In genomic region chr11:66524251-66524650, GRCm38 (mm10) we compare ENCODE assay signal across 16 mouse cellular contexts. TPM values are rescaled to one million over a fixed set of nuclear protein-coding genes. Genes with fewer than 3 reads are reported as not detected.
A peak's percentile ranks its signal among the peaks of the same experiment; 100 is the strongest.
DNase-seq lines count a peak whose midpoint lies in the region; ATAC-seq and TF ChIP-seq lines count a peak whose summit lies in the region.
"Had no signal": no experiment of that assay in that cellular context is flagged by ENCODE, and none has a peak within 500 bp of the region (broad histone marks: within the 10 kb centered on the region; RNA-seq: fewer than 3 reads in every experiment).

No protein-coding gene starts in this region.

- no peak overlapping the region for H3K9ac ChIP-seq in midbrain, embryonic 12.5 days (replicated peaks)
- no peak overlapping the region for H3K9ac ChIP-seq in midbrain, embryonic 11.5 days (ENCODE audit: low read length)
- 0 out of 2 replicates have a peak overlapping the region, but pooled peaks have one; percentile 14 for H3K9ac ChIP-seq in forebrain, postnatal 0 days
- H3K9ac ChIP-seq in hindbrain, embryonic 16.5 days (ENCODE audit: low read depth, low read length), result no peak overlapping the region; the same call in 1 of the 2 replicates
- H3K9ac ChIP-seq in neural tube, embryonic 13.5 days, result peak overlapping the region; percentile 41
- H3K9ac ChIP-seq: lung, embryonic 14.5 days had no signal

- WGBS in midbrain, embryonic 12.5 days, result 52% methylated on average over 4 of the region's 4 CpGs
- WGBS in midbrain, embryonic 11.5 days, result 52% methylated on average over 4 of the region's 4 CpGs
- 47% methylated on average over 4 of the region's 4 CpGs for WGBS in forebrain, postnatal 0 days
- WGBS in hindbrain, embryonic 16.5 days, result 30% methylated on average over 4 of the region's 4 CpGs
- WGBS in neural tube, embryonic 13.5 days, result 36% methylated on average over 4 of the region's 4 CpGs

- no peaks in the 10 kb centered on the region for H3K9me3 ChIP-seq in midbrain, embryonic 12.5 days
- H3K9me3 ChIP-seq in midbrain, embryonic 11.5 days (ENCODE audit: control insufficient read depth, low read length), result no peaks in the 10 kb centered on the region
- no peaks in the 10 kb centered on the region for H3K9me3 ChIP-seq in forebrain, postnatal 0 days (ENCODE audit: low read length)
- H3K9me3 ChIP-seq in hindbrain, embryonic 16.5 days (ENCODE audit: control insufficient read depth, low read length), result no peaks in the 10 kb centered on the region
- H3K9me3 ChIP-seq in neural tube, embryonic 13.5 days, result no peaks in the 10 kb centered on the region

- H3K4me2 ChIP-seq in midbrain, embryonic 12.5 days (replicated peaks), result peak overlapping the region; percentile 84
- no peak overlapping the region for H3K4me2 ChIP-seq in midbrain, embryonic 11.5 days
- peak overlapping the region; percentile 93 for H3K4me2 ChIP-seq in forebrain, postnatal 0 days (ENCODE audit: low read depth)
- peak overlapping the region; percentile 86 for H3K4me2 ChIP-seq in hindbrain, embryonic 16.5 days (ENCODE audit: low read length)
- peak overlapping the region; percentile 72 for H3K4me2 ChIP-seq in neural tube, embryonic 13.5 days
- H3K4me2 ChIP-seq: liver, embryonic 11.5 days had no signal

- H3K4me1 ChIP-seq in midbrain, embryonic 12.5 days, result 0 out of 2 replicates have a peak, but pooled peaks cover 13% of the 10 kb centered on the region
- H3K4me1 ChIP-seq in midbrain, embryonic 11.5 days (ENCODE audit: control insufficient read depth, insufficient read depth, low read length), result no peaks in the 10 kb centered on the region
- H3K4me1 ChIP-seq in forebrain, postnatal 0 days (ENCODE audit: insufficient read depth), result 0 out of 2 replicates have a peak, but pooled peaks cover 4% of the 10 kb centered on the region
- peaks cover 15% of the 10 kb centered on the region; the same call in 1 of the 2 replicates for H3K4me1 ChIP-seq in hindbrain, embryonic 16.5 days (ENCODE audit: control insufficient read depth, insufficient read depth, low read depth, low read length)
- H3K4me1 ChIP-seq in neural tube, embryonic 13.5 days (replicated peaks), result peaks cover 49% of the 10 kb centered on the region

- no peak for TF ChIP-seq CTCF in forebrain, postnatal 0 days (IDR thresholded peaks at IDR 0.05; ENCODE audit: low read depth)

- peak overlapping the region; percentile 13 for H3K4me3 ChIP-seq in midbrain, embryonic 12.5 days
- no peak overlapping the region for H3K4me3 ChIP-seq in midbrain, embryonic 11.5 days (ENCODE audit: low read depth, low read length)
- H3K4me3 ChIP-seq in forebrain, postnatal 0 days (ENCODE audit: low read depth, low read length), result peak overlapping the region; percentile 70
- peak overlapping the region; percentile 76 for H3K4me3 ChIP-seq in hindbrain, embryonic 16.5 days (ENCODE audit: low read length)
- H3K4me3 ChIP-seq in neural tube, embryonic 13.5 days, result peak overlapping the region; percentile 60

- H3K36me3 ChIP-seq in midbrain, embryonic 12.5 days, result no peaks in the 10 kb centered on the region
- no peaks in the 10 kb centered on the region for H3K36me3 ChIP-seq in midbrain, embryonic 11.5 days (ENCODE audit: control insufficient read depth, insufficient read depth, low read length)
- no peaks in the 10 kb centered on the region for H3K36me3 ChIP-seq in forebrain, postnatal 0 days (ENCODE audit: insufficient read depth)
- no peaks in the 10 kb centered on the region for H3K36me3 ChIP-seq in hindbrain, embryonic 16.5 days (ENCODE audit: control insufficient read depth, insufficient read depth, low read length)
- no peaks in the 10 kb centered on the region for H3K36me3 ChIP-seq in neural tube, embryonic 13.5 days

- peaks cover 72% of the 10 kb centered on the region for H3K27me3 ChIP-seq in midbrain, embryonic 12.5 days
- peaks cover 48% of the 10 kb centered on the region for H3K27me3 ChIP-seq in midbrain, embryonic 11.5 days (ENCODE audit: control insufficient read depth, insufficient read depth, low read length)
- H3K27me3 ChIP-seq in forebrain, postnatal 0 days (ENCODE audit: insufficient read depth, low read length), result peaks cover 12% of the 10 kb centered on the region; the same call in 1 of the 2 replicates
- peaks cover 10% of the 10 kb centered on the region for H3K27me3 ChIP-seq in hindbrain, embryonic 16.5 days (replicated peaks; ENCODE audit: control insufficient read depth, insufficient read depth, low read length)
- H3K27me3 ChIP-seq in neural tube, embryonic 13.5 days, result peaks cover 68% of the 10 kb centered on the region

- DNase-seq in midbrain, embryonic 11.5 days (ENCODE audit: low spot score, missing footprints), result no peak
- no peak for DNase-seq in forebrain, postnatal 0 days
- no peak for DNase-seq in urinary bladder, postnatal 25 days (ENCODE audit: low spot score)
- DNase-seq: adrenal gland, postnatal 10 days; cerebellum, adult 8-10 months; embryo, embryonic 11 days; kidney, adult 9 months; lung, embryonic 14.5 days; right cerebral cortex, postnatal 4 days; thymus, adult 18-20 months had no signal

- no peak for ATAC-seq in midbrain, embryonic 12.5 days (ENCODE audit: low FRiP score, low read depth)
- no peak for ATAC-seq in midbrain, embryonic 11.5 days (ENCODE audit: low FRiP score)
- ATAC-seq in forebrain, postnatal 0 days, result no peak
- no peak for ATAC-seq in hindbrain, embryonic 16.5 days
- no peak for ATAC-seq in neural tube, embryonic 13.5 days (ENCODE audit: low read depth)
- ATAC-seq in megakaryocyte progenitor cell, adult 5-6 weeks (replicated peaks; ENCODE audit: poor library complexity), result no peak

- no peak overlapping the region for H3K27ac ChIP-seq in midbrain, embryonic 12.5 days (replicated peaks)
- no peak overlapping the region for H3K27ac ChIP-seq in midbrain, embryonic 11.5 days (ENCODE audit: low read depth, low read length)
- no peak overlapping the region for H3K27ac ChIP-seq in forebrain, postnatal 0 days (ENCODE audit: low read depth, low read length)
- no peak overlapping the region; the same call in 1 of the 2 replicates for H3K27ac ChIP-seq in hindbrain, embryonic 16.5 days (ENCODE audit: low read depth, low read length)
- H3K27ac ChIP-seq in neural tube, embryonic 13.5 days (replicated peaks), result no peak overlapping the region

RNA-seq across cellular contexts. Expression of gene Shisa6, which starts 1.5 kb away (rescaled TPM):
- polyA plus RNA-seq in midbrain, embryonic 12.5 days (2016; fragmentation: Nextera tagmentation; extraction: Ambion mirVana), result 0.81 and 1.7 TPM in 2 replicates
- polyA plus RNA-seq in midbrain, embryonic 11.5 days (2014; fragmentation: Nextera tagmentation; extraction: Ambion mirVana), result 0.57 and 1.4 TPM in 2 replicates
- total RNA-seq in forebrain, postnatal 0 days (2014; rRNA removed), result 7.0 and 10.0 TPM in 2 replicates
- polyA plus RNA-seq in forebrain, postnatal 0 days (2015; fragmentation: Nextera tagmentation; extraction: Ambion mirVana), result 2.4 and 4.0 TPM in 2 replicates
- polyA plus RNA-seq in hindbrain, embryonic 16.5 days (2015; fragmentation: Nextera tagmentation; extraction: Ambion mirVana), result 2.7 and 4.3 TPM in 2 replicates
- polyA plus RNA-seq in neural tube, embryonic 13.5 days (2015; fragmentation: Nextera tagmentation; extraction: Ambion mirVana), result 3.7 and 4.8 TPM in 2 replicates
- not detected in 2 replicates for total RNA-seq in megakaryocyte progenitor cell, adult 5-6 weeks (2015)
- not detected in 2 replicates for total RNA-seq in megakaryocyte progenitor cell, adult 5-6 weeks (2017)
- total RNA-seq: megakaryocyte, adult 5-6 weeks had no signal

Comparison
In these comparisons a context has a peak if more than half of its experiments do, and no peak if none do; other contexts are left out.
1. H3K9ac ChIP-seq: peak in forebrain, postnatal 0 days (single experiment) and neural tube, embryonic 13.5 days (single experiment); none in midbrain, embryonic 12.5 days (single experiment), midbrain, embryonic 11.5 days (single experiment) and hindbrain, embryonic 16.5 days (single experiment).